Mouse (Mus musculus) liver, postnatal 0 days (tissue): ENCODE measurements around the gene Trim75.

Source experiments
- CTCF ChIP-seq: sonication (generic); IDR thresholded peaks from 2 replicates; pipeline ENCODE4 v1.5.1; 2016; ENCODE audit warnings: antibody characterized with exemption, low read depth
- EP300 ChIP-seq: IDR thresholded peaks from 2 replicates; pipeline ENCODE4 v1.6.1; 2016; ENCODE audit warnings: antibody characterized with exemption, low read depth, mild to moderate bottlenecking

DNA sequence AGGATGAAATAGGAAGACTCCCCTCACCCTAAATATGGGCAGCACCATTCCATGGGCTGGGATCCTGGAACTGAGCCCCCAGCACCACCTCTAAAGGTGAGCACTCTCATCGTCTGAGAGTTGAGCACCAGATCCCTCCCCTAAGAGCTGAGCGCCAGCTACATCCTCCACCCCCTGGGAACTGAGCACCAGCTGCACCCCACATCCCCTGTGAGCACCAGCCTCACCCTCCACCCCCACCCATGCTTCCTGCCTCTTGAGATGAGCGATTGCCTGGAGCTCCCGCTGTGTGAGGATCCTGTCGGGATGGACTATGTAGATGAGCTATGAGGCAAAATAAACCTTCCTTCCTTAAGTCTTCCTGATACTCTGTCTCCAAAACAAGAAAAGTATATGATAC is 44.7 kb downstream of the Trim75 start:
- TF ChIP-seq CTCF (no peak), EP300 (no peak)
